Mouse (Mus musculus) kidney, postnatal 25 days (tissue): Measurements from ENCODE around the gene Lrp1.

Experiments used
- DNase-seq, 2 experiments: peaks; one replicate each; pipeline ENCODE4 v3.0.0; 2021; ENCODE audit warnings: mixed read lengths in 2 of 2

The Lrp1 gene

GRCm38 (mm10) chr10:127645791-127646190, 24.8 kb upstream of the Lrp1 start:
- DNase-seq = no peak

DNA sequence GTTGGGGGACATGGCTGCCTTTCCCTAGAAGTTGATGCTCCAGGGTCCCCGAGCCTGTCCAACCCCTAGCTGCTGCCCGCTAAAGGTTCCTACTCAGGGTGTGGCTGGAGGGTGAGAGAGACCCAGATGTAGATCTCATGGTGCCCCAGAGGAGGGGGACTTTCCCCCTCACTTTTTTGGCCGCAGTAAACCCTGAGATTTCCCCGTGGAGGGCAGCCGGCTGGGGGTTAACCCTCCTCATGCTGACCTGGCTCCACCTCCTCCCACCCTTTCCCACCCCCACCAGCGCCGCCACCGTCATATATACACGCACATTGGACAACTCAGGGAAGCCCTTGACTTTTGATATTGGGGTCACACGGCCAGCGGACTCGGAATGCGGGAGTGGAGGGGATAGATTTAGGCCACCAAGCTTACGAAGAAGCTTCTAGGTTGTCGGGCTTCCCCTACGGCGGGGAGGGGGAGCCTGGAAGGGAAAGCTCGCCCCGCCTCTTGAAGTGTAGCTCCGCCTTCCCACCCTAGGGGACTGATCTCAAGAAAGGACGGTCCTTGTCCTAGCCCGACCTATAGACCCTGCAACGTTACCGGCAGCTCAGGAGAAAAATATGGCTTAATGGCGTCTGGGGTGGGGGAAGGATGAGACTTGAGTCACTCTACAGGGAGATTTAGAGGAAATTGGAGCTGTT, 22.7 kb upstream of the Lrp1 start:
- DNase-seq = peak; percentile 88 to 90

DNA sequence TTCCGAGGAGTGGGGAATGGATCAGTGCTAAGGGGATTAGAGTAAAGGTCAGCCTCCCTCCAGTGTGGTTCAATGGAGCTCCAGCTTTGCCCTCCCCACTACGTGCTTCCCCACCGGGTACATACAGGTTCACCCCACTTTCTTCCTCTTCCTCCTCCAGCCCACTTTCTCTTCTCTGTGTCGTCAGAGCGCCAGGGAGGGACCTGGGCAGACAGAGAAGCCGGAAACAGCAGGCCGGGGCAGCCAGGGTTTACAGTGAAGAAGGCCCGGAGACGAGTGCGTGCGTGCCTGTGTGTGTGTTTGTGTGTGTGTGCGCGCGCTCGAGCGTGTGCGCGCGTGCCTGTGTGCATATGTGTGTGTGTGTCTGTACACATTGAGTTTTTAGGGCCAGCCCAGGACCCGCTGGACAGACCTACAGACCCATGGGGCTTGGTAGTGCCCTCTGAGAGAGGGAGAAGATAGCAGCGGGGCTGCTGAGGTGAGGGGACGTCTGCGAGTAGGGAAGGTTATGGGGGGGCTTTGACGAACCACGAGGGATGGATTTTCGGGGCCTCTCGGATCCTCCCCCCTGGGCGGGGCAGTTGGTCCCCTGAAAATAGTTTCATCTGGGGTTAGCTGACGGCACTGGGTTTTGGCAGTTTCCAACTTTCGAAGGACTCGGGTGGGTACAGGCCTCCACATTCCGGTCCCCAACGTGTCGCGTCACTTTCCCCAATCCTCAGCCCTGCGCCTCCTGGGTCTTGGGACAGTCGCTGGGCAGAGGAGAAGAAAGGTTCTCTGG, 22.0 kb upstream of the Lrp1 start, which contains the start of gene Stat6:
TSS of gene Stat6 (plus strand) at position 215 of the 781 bp plus-strand sequence.
- DNase-seq = peak; percentile 86 to 92

DNA sequence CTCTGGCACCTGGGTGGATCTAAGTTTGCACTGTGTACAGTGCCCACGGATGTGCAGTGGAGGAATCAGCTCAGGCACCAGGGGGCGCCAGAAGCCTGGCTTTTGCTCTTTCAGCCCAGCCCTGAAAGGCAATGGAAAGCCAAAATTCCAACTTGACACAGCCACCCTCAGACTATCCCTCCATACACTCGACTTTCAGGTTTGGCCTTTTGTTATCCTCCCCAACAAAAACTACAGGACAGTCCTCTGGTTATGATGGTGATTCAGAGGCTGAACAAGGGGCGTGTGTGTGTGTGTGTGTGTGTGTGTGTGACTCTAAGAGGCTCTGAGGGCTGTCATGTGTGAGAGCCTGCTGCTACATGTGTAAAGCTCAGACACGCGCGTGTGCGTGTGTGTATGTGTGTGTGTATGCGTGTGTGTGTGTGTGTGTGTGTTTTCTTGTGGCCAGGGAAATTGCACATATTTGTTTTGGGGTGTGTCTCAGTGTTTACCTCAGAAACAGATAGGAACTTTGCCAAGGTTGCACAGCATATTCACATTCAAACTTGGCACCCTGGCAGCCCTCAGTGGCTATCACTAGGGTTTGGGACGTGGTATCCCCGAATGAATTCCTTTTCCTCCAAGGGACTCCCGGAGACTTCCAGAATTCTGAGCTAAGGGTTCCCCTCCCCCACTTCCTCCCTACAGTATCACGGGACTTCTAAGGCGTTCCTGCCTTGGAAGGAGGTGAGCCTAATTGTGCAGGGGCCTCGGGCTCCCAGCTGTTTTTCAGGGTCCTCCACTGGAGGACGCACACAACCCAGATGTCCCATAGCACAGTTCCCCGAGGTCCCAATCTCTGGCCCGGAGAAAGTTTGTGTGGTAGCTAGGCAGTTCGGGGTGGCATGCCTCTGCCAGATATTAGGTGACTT, 21.2 kb upstream of the Lrp1 start:
- peak; percentile 92 to 96 for DNase-seq

DNA sequence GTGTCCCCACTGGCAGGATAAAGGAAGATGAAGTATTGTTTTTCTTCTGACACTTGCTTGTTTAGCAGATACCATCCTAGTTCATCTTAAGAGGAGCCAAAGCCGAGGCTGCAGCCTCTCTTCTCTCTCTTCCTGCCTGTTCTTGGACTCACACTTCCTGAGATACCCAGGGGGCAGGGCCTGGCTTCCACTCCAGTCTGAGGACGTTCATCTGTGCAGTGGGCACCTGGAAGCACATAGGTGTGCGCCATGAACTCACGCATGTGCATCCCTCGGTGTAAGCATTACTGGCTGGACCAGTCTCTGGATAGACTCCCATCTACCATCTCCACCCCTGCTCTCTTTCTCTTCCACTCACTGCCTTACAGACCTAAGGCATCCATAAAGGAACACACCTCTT, 19.5 kb upstream of the Lrp1 start:
- no peak for DNase-seq

DNA sequence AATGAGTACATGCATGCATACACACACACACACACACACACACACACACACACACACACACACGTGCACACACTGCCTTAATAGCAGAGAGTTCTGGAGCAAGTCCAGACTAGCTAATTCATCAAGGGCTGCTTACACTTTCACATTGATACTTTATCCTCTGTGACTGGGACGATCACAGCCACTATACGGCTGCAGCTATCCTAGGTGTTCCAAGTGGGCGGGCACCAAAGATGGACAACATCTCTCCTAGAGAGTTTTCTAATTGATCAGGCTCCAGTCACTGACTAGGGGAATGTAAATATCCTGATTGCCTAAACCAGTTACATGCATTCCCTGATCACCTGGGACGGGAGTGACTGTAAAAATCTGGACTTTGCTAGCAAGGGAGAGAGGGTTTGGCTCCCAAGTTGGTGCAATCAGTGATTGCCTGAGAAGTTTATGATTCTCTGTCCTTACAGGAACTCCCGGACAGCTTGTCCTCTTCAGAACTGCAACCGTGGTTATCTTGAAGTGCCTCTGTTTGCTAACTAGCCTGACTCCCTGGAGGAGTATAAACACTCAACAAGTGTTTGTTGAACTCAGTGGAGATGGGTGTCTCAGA, 11.8 kb upstream of the Lrp1 start:
- no peak for DNase-seq

DNA sequence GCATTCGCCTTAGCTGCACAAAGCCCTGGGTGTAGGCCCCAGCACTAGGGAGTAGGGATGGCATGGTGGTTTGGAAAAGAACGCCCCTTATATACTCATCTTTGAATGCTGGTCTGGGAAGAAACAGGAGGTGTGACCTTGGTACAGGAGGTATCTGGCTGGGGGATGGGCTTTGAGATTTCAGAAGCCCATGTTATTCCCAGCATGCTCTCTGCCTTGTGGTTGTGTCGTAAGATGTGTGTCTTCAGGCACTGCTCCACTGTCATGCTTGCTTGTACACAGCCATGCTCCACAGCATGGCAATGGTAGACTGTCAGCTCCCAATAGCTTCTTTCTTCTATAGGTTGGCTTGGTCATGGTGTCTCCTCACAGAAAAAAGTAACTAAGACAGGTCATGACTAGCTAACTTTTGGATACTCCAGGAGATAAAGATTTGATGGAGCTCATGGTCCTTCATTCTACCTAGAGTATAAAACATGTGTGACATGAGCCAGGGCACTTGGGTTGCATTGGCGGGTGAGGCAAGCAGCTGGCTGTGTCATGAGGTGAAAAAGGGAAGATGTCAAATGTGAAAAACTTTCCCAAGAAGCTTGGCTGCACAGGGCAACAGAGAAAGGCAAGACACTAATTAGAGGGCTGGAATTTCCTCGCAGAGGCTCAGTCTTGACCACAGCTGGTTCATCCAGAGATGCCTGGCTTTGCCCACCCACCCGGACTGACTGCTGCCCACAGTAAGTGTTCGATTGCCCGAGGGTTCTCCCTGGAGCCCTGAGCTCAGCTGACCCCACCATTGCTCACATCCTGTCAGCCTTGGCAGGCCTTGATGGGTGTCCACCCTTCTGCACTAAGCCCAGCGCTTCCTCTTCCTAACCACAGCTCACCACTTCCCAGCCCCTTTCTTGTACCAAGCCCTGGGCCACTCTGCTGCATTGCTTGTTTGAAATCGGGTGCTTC, 10.6 kb upstream of the Lrp1 start:
- peak in 1 of 2 experiments; percentile 54 for DNase-seq

GRCm38 (mm10) chr10:127626433-127626832, 5.5 kb upstream of the Lrp1 start:
- DNase-seq = peak in 1 of 2 experiments; percentile 68

DNA sequence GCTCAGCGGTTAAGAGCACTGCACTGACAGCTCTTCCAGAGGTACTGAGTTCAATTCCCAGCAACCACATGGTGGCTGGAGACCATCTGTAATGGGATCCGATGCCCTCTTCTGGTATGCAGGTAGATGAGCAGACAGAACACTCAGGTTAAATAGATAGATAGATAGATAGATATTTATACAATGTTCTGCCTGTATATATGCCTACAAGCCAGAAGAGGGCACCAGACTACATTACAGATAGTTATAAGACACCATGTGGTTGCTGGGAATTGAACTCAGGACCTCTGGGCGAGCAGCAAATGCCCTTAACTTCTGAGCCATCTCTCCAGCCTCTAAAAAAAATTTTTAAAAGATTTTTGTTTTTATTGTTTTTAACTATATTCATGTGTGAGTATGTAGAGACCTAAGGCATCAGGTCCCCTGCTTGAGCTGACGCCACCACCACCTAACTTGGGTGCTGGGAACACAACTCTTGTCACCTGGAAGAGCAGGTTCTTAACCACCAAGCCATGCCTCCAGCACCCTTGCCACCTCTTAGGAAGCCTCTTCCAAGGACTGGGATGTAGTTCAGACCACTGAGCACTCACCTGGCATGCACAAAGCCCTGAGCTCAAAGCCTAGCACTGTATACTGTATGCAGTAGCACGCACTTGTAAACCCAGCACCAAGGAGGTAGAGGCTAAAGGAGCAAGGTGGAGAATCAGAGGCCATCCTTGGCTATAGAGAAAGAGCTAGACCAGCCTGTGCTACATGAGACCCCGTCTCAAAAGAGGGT, 2.7 kb upstream of the Lrp1 start:
- no peak for DNase-seq

DNA sequence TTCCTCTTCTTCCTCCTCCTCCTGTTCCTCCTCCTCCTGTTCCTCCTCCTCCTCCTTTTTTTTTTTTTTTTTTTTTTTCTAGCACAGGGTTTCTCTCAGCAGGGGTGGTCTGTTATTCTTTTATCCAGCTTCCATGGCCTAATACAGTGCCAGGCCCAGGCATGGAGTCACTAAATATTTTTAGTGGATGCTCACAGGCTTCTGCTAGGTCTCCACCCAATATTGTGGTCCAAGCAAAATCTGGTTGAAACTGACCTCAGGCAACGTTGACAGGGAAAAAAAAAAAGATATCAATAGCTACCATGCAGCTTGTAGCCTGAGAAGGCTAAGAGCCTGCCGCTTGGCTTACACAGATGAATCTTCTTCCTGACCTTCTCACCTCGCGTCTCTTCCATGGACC, 1.7 kb upstream of the Lrp1 start:
- no peak for DNase-seq

- peak; percentile 82 to 91 for DNase-seq
Measured at GRCm38 (mm10) chr10:127622057-127622392, 1.1 kb upstream of the Lrp1 start.

GRCm38 (mm10) chr10:127621191-127622056, 476 bp upstream of the Lrp1 start:
- DNase-seq = peak; percentile 93 to 96

GRCm38 (mm10) chr10:127619941-127620405, 975 bp downstream of the Lrp1 start:
- DNase-seq = peak in 1 of 2 experiments; percentile 66

DNA sequence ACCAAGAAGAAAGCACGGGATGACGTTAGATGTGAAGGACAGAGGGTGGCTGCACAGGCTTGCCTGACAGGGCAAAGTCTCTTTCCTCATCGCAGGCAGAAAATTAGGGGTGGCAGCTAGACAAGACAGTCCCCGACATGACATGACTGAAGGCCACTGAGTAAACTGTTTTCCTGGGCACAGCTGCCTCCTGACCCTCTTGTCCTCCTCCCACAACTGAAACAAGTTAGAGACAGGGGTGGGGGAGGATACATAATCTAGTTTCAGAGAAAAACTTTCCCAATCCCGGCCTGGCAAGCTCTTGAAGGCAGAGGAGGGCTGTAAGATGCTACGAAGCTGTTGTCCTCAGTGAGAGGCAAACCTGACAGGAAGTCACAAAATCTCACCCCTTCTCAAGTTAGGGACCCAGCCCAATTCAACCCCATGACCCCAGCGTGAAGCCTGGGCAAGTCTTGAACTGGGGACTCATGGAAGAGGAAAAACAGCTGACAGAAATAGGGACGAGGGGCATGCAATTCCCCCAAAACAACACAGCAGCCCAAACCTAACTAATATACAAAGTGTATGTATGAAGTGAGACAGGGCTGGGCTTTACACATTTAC, 1.7 kb downstream of the Lrp1 start:
- no peak for DNase-seq

- no peak for DNase-seq
Measured at GRCm38 (mm10) chr10:127618173-127618572, 2.8 kb downstream of the Lrp1 start.

GRCm38 (mm10) chr10:127617294-127617693, 3.7 kb downstream of the Lrp1 start:
- DNase-seq = no peak

DNA sequence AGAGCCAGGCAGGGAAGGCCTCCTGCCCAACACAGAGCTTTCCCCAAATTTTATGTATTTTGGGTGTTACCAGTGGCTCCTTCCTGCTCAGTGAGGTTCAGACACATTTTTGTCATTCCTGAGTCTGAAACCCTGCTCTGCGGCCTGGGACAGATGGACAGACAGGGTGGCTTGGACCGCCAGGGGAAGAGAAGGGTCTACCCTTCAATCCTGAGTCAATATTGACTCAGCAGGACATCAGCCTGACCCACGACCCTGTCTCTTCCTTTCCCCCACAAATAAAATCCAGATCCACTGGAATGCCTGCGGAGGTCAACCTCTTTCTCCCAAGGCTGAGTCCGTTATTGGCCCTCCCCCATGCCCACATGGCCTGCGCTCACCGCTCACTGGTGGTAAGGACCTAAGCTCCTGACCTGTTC, 4.7 kb downstream of the Lrp1 start:
- DNase-seq = no peak

GRCm38 (mm10) chr10:127615591-127615990, 5.4 kb downstream of the Lrp1 start:
- DNase-seq = peak in 1 of 2 experiments; percentile 53

DNA sequence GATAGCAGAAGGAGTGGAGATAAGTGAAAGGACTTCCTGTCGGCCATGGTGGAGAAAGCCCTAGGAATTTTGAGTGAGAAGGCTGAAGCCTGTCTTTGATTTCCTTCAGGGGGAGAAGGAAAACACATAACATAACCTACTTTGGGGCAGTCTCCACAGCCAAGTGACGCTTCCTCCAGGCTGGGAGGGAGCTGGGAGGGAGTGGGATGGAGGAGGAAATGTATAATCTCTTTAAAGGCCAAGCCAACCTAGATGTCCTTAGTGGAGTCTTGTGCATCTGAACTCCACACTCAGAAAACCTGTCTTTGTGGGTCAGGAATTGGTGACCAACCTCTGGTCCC, 5.9 kb downstream of the Lrp1 start:
- no peak for DNase-seq
